In genomic region chr4:155525751-155526150, GRCm38 (mm10) we compare ENCODE assay signal across 27 mouse cellular contexts. TPM values are rescaled to one million over a fixed set of nuclear protein-coding genes. Genes with fewer than 3 reads are reported as not detected.
DNase-seq lines count a peak whose midpoint lies in the region; ATAC-seq and TF ChIP-seq lines count a peak whose summit lies in the region.
"Had no signal": no experiment of that assay in that cellular context is flagged by ENCODE, and none has a peak within 500 bp of the region (broad histone marks: within the 10 kb centered on the region; RNA-seq: fewer than 3 reads in every experiment).

No protein-coding gene starts in this region.

- H3K36me3 ChIP-seq in kidney, adult 2 months (ENCODE audit: control insufficient read depth, insufficient read depth, low read length) = no peaks in the 10 kb centered on the region; the same call in none of the 2 replicates

- no peak overlapping the region for H3K27ac ChIP-seq in kidney, adult 2 months (ENCODE audit: insufficient read depth, low read depth, low read length)
- H3K27ac ChIP-seq: embryonic facial prominence, embryonic 12.5 days; liver, embryonic 13.5 days; macrophage; neural tube, embryonic 15.5 days had no signal

- no peak for TF ChIP-seq CTCF in kidney, adult 2 months (conservative IDR thresholded peaks at IDR 0.05; ENCODE audit: insufficient read depth, insufficient read length, low read depth, low read length)

- H3K27me3 ChIP-seq in kidney, adult 2 months (replicated peaks; ENCODE audit: control insufficient read depth, insufficient read depth, low read length) = no peaks in the 10 kb centered on the region
- H3K27me3 ChIP-seq: embryonic facial prominence, embryonic 12.5 days; liver, embryonic 13.5 days; neural tube, embryonic 15.5 days had no signal

- peak; percentile 91 for DNase-seq in heart, adult 11 months
- no peak for DNase-seq in heart, postnatal 4 days
- DNase-seq in kidney, adult 2 months = peak; percentile 27
- no peak for DNase-seq in kidney, adult 11 months
- DNase-seq in ovary, adult 18-20 months (ENCODE audit: low spot score) = peak; percentile 13
- DNase-seq in ovary, postnatal 14 days (ENCODE audit: low spot score) = no peak
- DNase-seq: cerebellum, adult 11-12 months; cerebellum, adult 9-11 months; embryo, embryonic 11 days; gastrocnemius, postnatal 25 days; layer of hippocampus, postnatal 36 days; left cerebral cortex, postnatal 4 days; liver, embryonic 13.5 days; lung, adult 2 months; lung, postnatal 10 days; midbrain, embryonic 14.5 days; right cerebral cortex, adult 18-20 months; spleen, adult 18-20 months; thymus, postnatal 14 days had no signal

- 52% methylated on average over 5 of the region's 5 CpGs for WGBS in kidney, adult 2 months

- ATAC-seq in megakaryocyte progenitor cell, adult 5-6 weeks (replicated peaks; ENCODE audit: poor library complexity) = no peak
- ATAC-seq: CD4-positive, CD25-positive, alpha-beta regulatory T cell, adult 4 months; forebrain, embryonic 14.5 days; hindbrain, embryonic 16.5 days had no signal

- peaks cover 13% of the 10 kb centered on the region; the same call in 1 of the 2 replicates for H3K4me1 ChIP-seq in kidney, adult 2 months (ENCODE audit: control insufficient read depth, insufficient read depth, low read length)
- H3K4me1 ChIP-seq: embryonic facial prominence, embryonic 12.5 days; neural tube, embryonic 15.5 days had no signal

- H3K4me3 ChIP-seq in kidney, adult 2 months (ENCODE audit: insufficient read depth, low read depth, low read length) = no peak overlapping the region
- H3K4me3 ChIP-seq: embryonic facial prominence, embryonic 12.5 days; liver, embryonic 13.5 days; neural tube, embryonic 15.5 days had no signal

- no peak for TF ChIP-seq POLR2A in kidney, adult 2 months (IDR thresholded peaks at IDR 0.05; ENCODE audit: low read depth, low read length)

RNA-seq across cellular contexts. Expression of gene Gnb1, which starts 34.6 kb away (rescaled TPM):
- 100 to 1,000 TPM; 386 to 391 TPM for total RNA-seq in heart, postnatal 4 days (2021)
- polyA plus RNA-seq in kidney, adult 2 months (2012; rRNA removed) = 399 and 462 TPM in 2 replicates
- 230 and 233 TPM in 2 replicates for total RNA-seq in megakaryocyte progenitor cell, adult 5-6 weeks (2015)
- total RNA-seq in megakaryocyte progenitor cell, adult 5-6 weeks (2017) = 165 and 170 TPM in 2 replicates

RNA-seq across cellular contexts. Expression of gene Nadk, which starts 36.4 kb away (rescaled TPM):
- 10 to 100 TPM; 33.6 to 36.3 TPM for total RNA-seq in heart, postnatal 4 days (2021)
- polyA plus RNA-seq in kidney, adult 2 months (2012; rRNA removed) = 141 and 153 TPM in 2 replicates
- total RNA-seq in megakaryocyte progenitor cell, adult 5-6 weeks (2015) = 78.5 and 79.7 TPM in 2 replicates
- total RNA-seq in megakaryocyte progenitor cell, adult 5-6 weeks (2017) = 71.3 and 72.4 TPM in 2 replicates

RNA-seq across cellular contexts. Expression of gene Tmem52, which starts 56.8 kb away (rescaled TPM):
- not detected for total RNA-seq in heart, postnatal 4 days (2021)
- 14.7 and 15.7 TPM in 2 replicates for polyA plus RNA-seq in kidney, adult 2 months (2012; rRNA removed)
- 0.15 TPM in 1 of 2 replicates, not detected in the other for total RNA-seq in megakaryocyte progenitor cell, adult 5-6 weeks (2015)
- not detected in 2 replicates for total RNA-seq in megakaryocyte progenitor cell, adult 5-6 weeks (2017)
- total RNA-seq: left cerebral cortex, postnatal 4 days; monocyte, adult 5-6 weeks had no signal
- polyA plus RNA-seq: CD4-positive, CD25-positive, alpha-beta regulatory T cell, adult 4 months; embryonic facial prominence, embryonic 12.5 days; forebrain, embryonic 14.5 days; liver, embryonic 13.5 days; macrophage had no signal

Comparison
In these comparisons a context has a peak if more than half of its experiments do, and no peak if none do; other contexts are left out.
1. DNase-seq: peak in heart, adult 11 months (single experiment), kidney, adult 2 months (single experiment) and ovary, adult 18-20 months (single experiment); none in heart, postnatal 4 days (single experiment), kidney, adult 11 months (single experiment) and ovary, postnatal 14 days (single experiment).